Comparison of ENCODE assay signal across 8 mouse cellular contexts in the genomic region with DNA sequence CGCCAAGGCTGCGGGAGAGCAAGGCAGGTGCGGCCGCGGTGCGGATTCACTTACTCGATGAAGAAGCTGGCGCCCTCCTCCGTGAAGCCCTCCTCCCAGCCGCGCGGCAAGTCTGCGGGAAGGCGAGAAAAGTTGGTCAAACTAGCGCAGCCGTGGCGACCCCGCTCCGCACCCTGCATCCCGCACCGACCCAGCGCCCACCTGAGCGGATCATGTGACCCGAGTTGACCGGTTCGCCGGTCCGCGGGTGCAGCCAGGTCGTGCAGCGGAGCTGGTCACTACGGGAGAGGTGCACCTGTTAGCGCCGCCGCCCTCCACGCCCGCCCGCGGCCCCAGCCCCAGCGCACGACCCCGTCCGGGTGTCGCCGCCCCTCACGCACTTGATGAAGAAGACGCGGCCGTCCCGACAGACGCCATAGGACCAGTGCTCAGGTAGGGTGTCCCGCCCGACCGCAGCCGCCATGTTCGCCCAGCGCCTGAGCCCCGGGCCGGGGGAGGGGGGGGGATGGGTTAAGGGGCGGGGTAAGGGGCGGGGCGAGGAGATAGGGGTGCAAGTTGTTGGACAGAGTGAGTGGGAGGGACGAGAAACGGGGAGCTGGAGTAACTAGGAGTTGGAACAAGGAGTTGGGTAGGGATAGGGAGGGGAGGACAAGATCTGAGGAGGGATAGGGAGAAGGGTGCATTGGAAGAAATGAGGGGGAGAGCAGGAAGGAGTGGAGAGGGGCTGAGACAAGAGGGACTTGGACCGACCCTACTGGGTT. TPM values are rescaled to one million over a fixed set of nuclear protein-coding genes. Genes with fewer than 3 reads are reported as not detected.
DNase-seq lines count a peak whose midpoint lies in the region; ATAC-seq lines count a peak whose summit lies in the region.

A gene (minus strand): TSS at position 506 of the 761 bp plus-strand sequence.

- peak; percentile 57 for ATAC-seq in activated CD4-positive, CD25-positive, alpha-beta regulatory T cell, adult 4 months
- ATAC-seq in erythroid progenitor cell, adult 5-6 weeks (replicated peaks; ENCODE audit: low FRiP score, poor library complexity, severe bottlenecking): no peak

- DNase-seq in CD4-positive, CD25-positive, alpha-beta regulatory T cell, adult 2 months (ENCODE audit: low read depth, low spot score): peak; percentile 77
- DNase-seq in embryo, embryonic 11.5 days (ENCODE audit: low read depth, low spot score): peak; percentile 40
- peak; percentile 39 for DNase-seq in heart, postnatal 4 days
- no peak for DNase-seq in layer of hippocampus, postnatal 14 days (ENCODE audit: low spot score in 2 of 2)
- DNase-seq in lung, postnatal 25 days (ENCODE audit: low spot score): peak; percentile 28
- DNase-seq in retina, embryonic 14.5 days (ENCODE audit: low spot score): peak; percentile 72

RNA-seq across cellular contexts. Expression of the gene that starts here (rescaled TPM):
- 10 to 100 TPM in 1 of 2 experiments, 1 to 10 TPM in 1; 4.3 to 11.3 TPM for polyA plus RNA-seq in activated CD4-positive, CD25-positive, alpha-beta regulatory T cell, adult 4 months (2017; shearing (Covaris generic))
- total RNA-seq in heart, postnatal 4 days (2021): 10 to 100 TPM; 19.5 to 24.9 TPM
- total RNA-seq in layer of hippocampus, postnatal 14 days (2021): 10 to 100 TPM; 15.3 to 26.0 TPM
- not detected in 2 replicates for total RNA-seq in erythroid progenitor cell, adult 5-6 weeks (2015; ENCODE audit: low replicate concordance)
- total RNA-seq in erythroid progenitor cell, adult 5-6 weeks (2017; ENCODE audit: low replicate concordance): 1.3 TPM in 1 of 2 replicates, not detected in the other

Comparison
In these comparisons a context has a peak if more than half of its experiments do, and no peak if none do; other contexts are left out.
1. RNA of the gene that starts here (total RNA-seq): 15.3 to 26.0 TPM in layer of hippocampus, postnatal 14 days and 19.5 to 24.9 TPM in heart, postnatal 4 days; 1.3 TPM in erythroid progenitor cell, adult 5-6 weeks; every median in the first group is over 4 times any median in the second.
2. DNase-seq: peak in CD4-positive, CD25-positive, alpha-beta regulatory T cell, adult 2 months (single experiment), embryo, embryonic 11.5 days (single experiment), heart, postnatal 4 days (single experiment), lung, postnatal 25 days (single experiment) and retina, embryonic 14.5 days (single experiment); none in layer of hippocampus, postnatal 14 days (0 of 2).